Mouse (Mus musculus) embryonic fibroblast, embryonic 13.5 days (primary cell): Measurements from ENCODE around the gene Gm13290.
"Not testable (repeated sequence)": the region's sequence is repeated elsewhere in the genome, so short reads cannot be mapped to it uniquely, and the experiment has no call there.

Experiments used
- CTCF ChIP-seq: IDR thresholded peaks from 2 replicates; pipeline ENCODE4 v1.5.1; 2011; ENCODE audit warnings: mild to moderate bottlenecking, control low read depth, low read length, moderate library complexity, borderline replicate concordance; ENCODE audit not compliant: insufficient read depth
- POLR2A ChIP-seq: IDR thresholded peaks from 2 replicates; pipeline ENCODE4 v1.6.1; 2011; ENCODE audit warnings: low read depth, mild to moderate bottlenecking, control low read depth, low read length, moderate library complexity

DNA sequence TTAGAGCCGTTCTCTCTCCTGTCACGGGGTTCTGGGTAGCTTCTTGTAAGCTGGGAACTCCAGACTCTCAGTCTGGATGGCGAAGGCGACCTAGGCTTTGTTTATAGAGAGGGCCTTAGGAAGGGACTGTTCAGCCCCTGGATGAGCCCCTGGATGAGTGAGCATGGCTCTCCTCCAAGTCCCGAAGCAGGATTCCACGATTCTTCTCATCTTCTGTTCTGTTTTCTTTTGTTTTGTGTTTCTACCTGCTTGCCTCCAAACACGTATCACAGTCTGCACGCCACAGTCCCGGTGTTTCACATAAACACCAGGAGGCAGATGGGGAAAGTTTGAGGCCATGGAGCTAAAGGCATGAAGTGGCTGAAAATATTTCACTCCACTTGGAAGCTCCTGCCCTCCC lies 14.9 kb upstream of the Gm13290 start:
- not testable (repeated sequence) for TF ChIP-seq CTCF, POLR2A
